Mouse (Mus musculus) neural tube, embryonic 14.5 days (tissue): ENCODE measurements around the gene Tec. TPM values are rescaled to one million over a fixed set of nuclear protein-coding genes. Genes with fewer than 3 reads are reported as not detected.
A peak's percentile ranks its signal among the peaks of the same experiment; 100 is the strongest.
"Not testable (repeated sequence)": the region's sequence is repeated elsewhere in the genome, so short reads cannot be mapped to it uniquely, and the experiment has no call there.

ENCODE experiments used
- ATAC-seq: fragments of 200-750 bp; cut with Nextera tagmentation; 2 replicates; pipeline ENCODE4 v1.8.0; 2017; ENCODE audit warnings: low read depth, mild to moderate bottlenecking, moderate TSS enrichment, moderate library complexity
- H3K27ac ChIP-seq: fragments of 300-500 bp; sonication (generic); 2 replicates; pipeline ENCODE4 v1.5.1; 2014; ENCODE audit warnings: low read depth, mild to moderate bottlenecking, control low read depth, low read length, moderate library complexity, mixed read lengths
- H3K27me3 ChIP-seq: fragments of 300-500 bp; sonication (generic); 2 replicates; pipeline ENCODE4 v1.6.1; 2014; ENCODE audit warnings: low read length; ENCODE audit not compliant: control insufficient read depth, insufficient read depth
- H3K36me3 ChIP-seq: fragments of 300-500 bp; sonication (generic); 2 replicates; pipeline ENCODE4 v1.6.1; 2014; ENCODE audit warnings: low read length, mixed read lengths; ENCODE audit not compliant: control insufficient read depth, insufficient read depth
- H3K4me1 ChIP-seq: fragments of 300-500 bp; sonication (generic); 2 replicates; pipeline ENCODE4 v1.6.1; 2014; ENCODE audit warnings: low read length; ENCODE audit not compliant: control insufficient read depth, insufficient read depth
- H3K4me2 ChIP-seq: fragments of 300-500 bp; sonication (generic); 2 replicates; pipeline ENCODE4 v1.6.1; 2014; ENCODE audit warnings: mild to moderate bottlenecking, low read depth, low read length, control low read depth
- H3K4me3 ChIP-seq: fragments of 300-500 bp; sonication (generic); 2 replicates; pipeline ENCODE4 v1.5.1; 2014; ENCODE audit warnings: low read depth, low read length, control low read depth, mixed read lengths
- H3K9ac ChIP-seq: fragments of 300-500 bp; sonication (generic); replicated peaks from 2 replicates; pipeline ENCODE4 v1.6.1; 2014; ENCODE audit warnings: low read depth, mild to moderate bottlenecking, control low read depth, low read length, mixed read lengths
- H3K9me3 ChIP-seq: fragments of 300-500 bp; sonication (generic); 2 replicates; pipeline ENCODE4 v1.6.1; 2016; ENCODE audit warnings: low read length; ENCODE audit not compliant: control insufficient read depth
- WGBS: fragments of 180-500 bp; shearing (Covaris S2); extraction: QIAGEN DNeasy Blood & Tissue Kit; methylation state at CpG from one replicate; pipeline ENCODE4 v1.1.7; 2014; 5-methylcytosine and 5-hydroxymethylcytosine counted together
- polyA plus RNA-seq: library from polyadenylated mRNA; unstranded; fragments of >200 nt; fragmentation: Nextera tagmentation; extraction: Ambion mirVana; gene quantifications from 2 replicates; pipeline ENCODE4 v1.2.1, GENCODE M21; 2014

The Tec gene
- polyA plus RNA-seq, 1 experiment from 2014 or later, result 5.8 TPM

GRCm38 (mm10) chr5:72820036-72820640, 48.1 kb downstream of the Tec start:
- no peak overlapping the region for H3K4me3 ChIP-seq
- no peaks in the 10 kb centered on the region for H3K9me3 ChIP-seq
- H3K27me3 ChIP-seq, result no peaks in the 10 kb centered on the region
- 90% methylated on average over 8 of the region's 8 CpGs for WGBS
- no peaks in the 10 kb centered on the region for H3K36me3 ChIP-seq
- no peak overlapping the region for H3K9ac ChIP-seq
- H3K27ac ChIP-seq, result no peak overlapping the region
- no peaks in the 10 kb centered on the region for H3K4me1 ChIP-seq
- H3K4me2 ChIP-seq, result no peak overlapping the region
- ATAC-seq, result no peak

GRCm38 (mm10) chr5:72818513-72819180, 49.6 kb downstream of the Tec start:
- H3K27ac ChIP-seq, result no peak overlapping the region
- H3K9me3 ChIP-seq, result no peaks in the 10 kb centered on the region
- WGBS, result 90% methylated on average over 5 of the region's 5 CpGs
- no peak for ATAC-seq
- H3K9ac ChIP-seq, result no peak overlapping the region
- no peaks in the 10 kb centered on the region for H3K36me3 ChIP-seq
- H3K4me2 ChIP-seq, result no peak overlapping the region
- H3K4me1 ChIP-seq, result no peaks in the 10 kb centered on the region
- no peak overlapping the region for H3K4me3 ChIP-seq
- H3K27me3 ChIP-seq, result no peaks in the 10 kb centered on the region

- no peaks in the 10 kb centered on the region for H3K36me3 ChIP-seq
- H3K27ac ChIP-seq, result peak overlapping the region; percentile 48; the same call in 1 of the 2 replicates
- peak; percentile 81 for ATAC-seq
- H3K9ac ChIP-seq, result no peak overlapping the region; the same call in 1 of the 2 replicates
- H3K4me2 ChIP-seq, result 0 out of 2 replicates have a peak overlapping the region, but pooled peaks have one; percentile 14
- no peak overlapping the region for H3K4me3 ChIP-seq
- H3K27me3 ChIP-seq, result no peaks in the 10 kb centered on the region
- WGBS, result 20% methylated on average over 10 of the region's 10 CpGs
- H3K4me1 ChIP-seq, result no peaks in the 10 kb centered on the region
- H3K9me3 ChIP-seq, result no peaks in the 10 kb centered on the region
Observed at GRCm38 (mm10) chr5:72817523-72818091, 50.7 kb downstream of the Tec start.

GRCm38 (mm10) chr5:72816960-72817359, 51.3 kb downstream of the Tec start:
- H3K4me1 ChIP-seq, H3K4me2 ChIP-seq, H3K9me3 ChIP-seq, H3K9ac ChIP-seq, H3K4me3 ChIP-seq, H3K27me3 ChIP-seq, H3K36me3 ChIP-seq: not testable (repeated sequence)
- ATAC-seq, result peak; percentile 70
- 37% methylated on average over 7 of the region's 7 CpGs for WGBS
- peak overlapping the region; percentile 39; the same call in 1 of the 2 replicates for H3K27ac ChIP-seq

- 21% methylated on average over 2 of the region's 2 CpGs for WGBS
- ATAC-seq, result 0 out of 2 replicates have a peak, but pooled peaks have one; percentile 6
- Histone ChIP-seq H3K4me2 (no peak overlapping the region; the same call in 1 of the 2 replicates), H3K36me3 (no peaks in the 10 kb centered on the region), H3K9me3 (no peaks in the 10 kb centered on the region), H3K9ac (no peak overlapping the region), H3K27ac (peak overlapping the region; percentile 39; the same call in 1 of the 2 replicates), H3K4me1 (no peaks in the 10 kb centered on the region), H3K27me3 (no peaks in the 10 kb centered on the region), H3K4me3 (no peak overlapping the region)
Observed at GRCm38 (mm10) chr5:72816491-72816890, 51.8 kb downstream of the Tec start.

- Histone ChIP-seq H3K9ac (no peak overlapping the region), H3K4me1 (no peaks in the 10 kb centered on the region), H3K4me2 (no peak overlapping the region), H3K4me3 (no peak overlapping the region), H3K36me3 (no peaks in the 10 kb centered on the region), H3K27me3 (no peaks in the 10 kb centered on the region), H3K27ac (no peak overlapping the region), H3K9me3 (no peaks in the 10 kb centered on the region)
- WGBS, result 51% methylated on average over 1 of the region's 1 CpGs
- ATAC-seq, result no peak
Observed at GRCm38 (mm10) chr5:72816046-72816445, 52.2 kb downstream of the Tec start.

GRCm38 (mm10) chr5:72815361-72815760, 52.9 kb downstream of the Tec start:
- ATAC-seq, result no peak
- WGBS, result 95% methylated on average over 6 of the region's 6 CpGs
- H3K9me3 ChIP-seq, result no peaks in the 10 kb centered on the region

GRCm38 (mm10) chr5:72814072-72814471, 54.2 kb downstream of the Tec start:
- no peaks in the 10 kb centered on the region for H3K27me3 ChIP-seq
- no peaks in the 10 kb centered on the region for H3K36me3 ChIP-seq
- no peak overlapping the region for H3K4me2 ChIP-seq
- H3K4me1 ChIP-seq, result no peaks in the 10 kb centered on the region
- no peak overlapping the region for H3K27ac ChIP-seq
- ATAC-seq, result no peak
- no peak overlapping the region for H3K9ac ChIP-seq
- no peaks in the 10 kb centered on the region; the same call in 1 of the 2 replicates for H3K9me3 ChIP-seq
- 85% methylated on average over 5 of the region's 5 CpGs for WGBS
- H3K4me3 ChIP-seq, result no peak overlapping the region

More at GRCm38 (mm10) chr5:72815361-72815760, 52.9 kb downstream of the Tec start:
- Histone ChIP-seq H3K36me3 (no peaks in the 10 kb centered on the region), H3K9ac (no peak overlapping the region), H3K27me3 (no peaks in the 10 kb centered on the region), H3K27ac (no peak overlapping the region), H3K4me1 (no peaks in the 10 kb centered on the region), H3K4me2 (no peak overlapping the region), H3K4me3 (no peak overlapping the region)

- Histone ChIP-seq H3K9me3 (no peaks in the 10 kb centered on the region; the same call in 1 of the 2 replicates), H3K4me2 (no peak overlapping the region), H3K9ac (no peak overlapping the region), H3K27me3 (no peaks in the 10 kb centered on the region), H3K27ac (no peak overlapping the region), H3K4me1 (0 out of 2 replicates have a peak, but pooled peaks cover 2% of the 10 kb centered on the region), H3K36me3 (no peaks in the 10 kb centered on the region), H3K4me3 (no peak overlapping the region)
- ATAC-seq, result no peak
- 74% methylated on average over 5 of the region's 5 CpGs for WGBS
Observed at GRCm38 (mm10) chr5:72812908-72813307, 55.4 kb downstream of the Tec start.
